Mouse (Mus musculus) stomach, postnatal 0 days (tissue): ENCODE data around the gene Ube2j1. TPM values are rescaled to one million over a fixed set of nuclear protein-coding genes. Genes with fewer than 3 reads are reported as not detected.

Experiments
- ATAC-seq: fragments of 200-750 bp; cut with Nextera tagmentation; 2 replicates; pipeline ENCODE4 v1.8.0; 2017; ENCODE audit not compliant: low FRiP score, low TSS enrichment
- DNase-seq: peaks from one replicate; pipeline ENCODE4 v3.0.0-alpha.2; 2016; ENCODE audit warnings: low spot score
- H3K27ac ChIP-seq: fragments of 300-500 bp; sonication (generic); replicated peaks from 2 replicates; pipeline ENCODE4 v1.5.1; 2014; ENCODE audit warnings: mild to moderate bottlenecking, control low read depth
- H3K27me3 ChIP-seq: fragments of 300-500 bp; sonication (generic); 2 replicates; pipeline ENCODE4 v1.6.1; 2014; ENCODE audit warnings: low read length; ENCODE audit not compliant: control insufficient read depth, insufficient read depth
- H3K36me3 ChIP-seq: fragments of 300-500 bp; sonication (generic); 2 replicates; pipeline ENCODE4 v1.6.1; 2014; ENCODE audit warnings: low read length, mixed read lengths; ENCODE audit not compliant: control insufficient read depth, insufficient read depth
- H3K4me1 ChIP-seq: fragments of 300-500 bp; sonication (generic); replicated peaks from 2 replicates; pipeline ENCODE4 v1.6.1; 2014; ENCODE audit warnings: antibody characterized with exemption; ENCODE audit not compliant: control insufficient read depth, insufficient read depth
- H3K4me2 ChIP-seq: fragments of 300-500 bp; sonication (generic); replicated peaks from 2 replicates; pipeline ENCODE4 v1.6.1; 2014; ENCODE audit warnings: low read depth, mild to moderate bottlenecking, control low read depth, moderate library complexity
- H3K4me3 ChIP-seq: fragments of 300-500 bp; sonication (generic); 2 replicates; pipeline ENCODE4 v1.5.1; 2014; ENCODE audit warnings: low read depth, low read length, control low read depth
- H3K9ac ChIP-seq: fragments of 300-500 bp; sonication (generic); 2 replicates; pipeline ENCODE4 v1.6.1; 2014; ENCODE audit warnings: mild to moderate bottlenecking, low read length, control low read depth, mixed read lengths
- H3K9me3 ChIP-seq: fragments of 300-500 bp; sonication (generic); 2 replicates; pipeline ENCODE4 v1.6.1; 2016; ENCODE audit warnings: low read length; ENCODE audit not compliant: control insufficient read depth
- CTCF ChIP-seq: IDR thresholded peaks from 2 replicates; pipeline ENCODE4 v1.5.1; 2016; ENCODE audit warnings: antibody characterized with exemption, low read depth, mild to moderate bottlenecking, moderate library complexity
- EP300 ChIP-seq: optimal IDR thresholded peaks from 2 replicates; pipeline ENCODE3; 2016; ENCODE audit warnings: antibody characterized with exemption
- WGBS: fragments of 180-500 bp; shearing (Covaris S2); extraction: QIAGEN DNeasy Blood & Tissue Kit; methylation state at CpG from one replicate; pipeline ENCODE4 v1.1.7; 2014; 5-methylcytosine and 5-hydroxymethylcytosine counted together
- polyA plus RNA-seq: library from polyadenylated mRNA; unstranded; fragments of >200 nt; fragmentation: Nextera tagmentation; extraction: Ambion mirVana; gene quantifications from 2 replicates; pipeline ENCODE4 v1.2.1, GENCODE M21; 2015

The Ube2j1 gene
- polyA plus RNA-seq = 35.1 TPM in 2 replicates

GRCm38 (mm10) chr4:33031195-33031960, at the start of gene Ube2j1:
Gene Ube2j1, plus strand, starts transcription at chr4:33031416.
- Histone ChIP-seq H3K9ac (peak within 1 kb of the TSS; percentile 97), H3K4me1 (no peaks in the 10 kb centered on the region), H3K4me2 (peak within 1 kb of the TSS; percentile 77), H3K27me3 (no peaks in the 10 kb centered on the region), H3K4me3 (peak within 1 kb of the TSS; percentile 86), H3K36me3 (no peaks in the 10 kb centered on the region), H3K27ac (peak within 1 kb of the TSS; percentile 99), H3K9me3 (no peaks in the 10 kb centered on the region)
- ATAC-seq = peak; percentile 100
- TF ChIP-seq EP300 = no peak
- no peak for TF ChIP-seq CTCF
- under 1% methylated on average over 94 of the region's 123 CpGs for WGBS
- DNase-seq = peak; percentile 94

- no peaks in the 10 kb centered on the region for H3K4me1 ChIP-seq
These were observed 49.6 kb upstream of the Ube2j1 start for GRCm38 (mm10) chr4:32981617-32982016.

DNA sequence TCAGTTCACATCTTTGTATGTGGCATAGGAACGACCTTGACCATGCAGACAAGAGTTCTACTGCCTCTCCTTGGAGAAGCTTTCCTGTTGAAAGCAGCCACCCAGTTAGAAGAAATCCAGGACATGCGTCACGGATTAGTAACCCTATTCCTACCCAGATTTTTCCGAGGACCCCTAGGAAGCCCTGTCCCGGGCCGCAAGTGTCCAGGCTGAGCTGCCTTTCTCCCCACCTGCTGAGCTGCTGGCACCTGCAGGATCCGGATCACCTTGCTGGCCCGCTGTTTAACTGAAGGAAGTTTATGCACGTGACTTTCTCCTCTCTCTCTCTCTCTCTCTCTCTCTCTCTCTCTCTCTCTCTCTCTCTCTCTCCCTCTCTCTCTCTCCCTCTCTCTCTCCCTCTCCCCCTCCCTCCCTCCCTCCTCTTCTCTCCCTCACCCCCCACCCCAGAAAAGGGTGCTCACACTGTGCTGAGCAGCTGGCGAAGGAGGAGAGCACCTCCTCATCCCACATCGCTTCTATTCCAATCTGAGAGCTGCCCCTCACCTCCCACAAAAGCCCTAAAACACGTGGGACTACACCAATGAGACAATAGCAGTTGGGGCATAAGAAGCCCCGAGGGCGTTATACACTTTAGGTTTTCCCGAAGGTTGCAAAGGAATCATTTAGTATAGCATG, 49.0 kb upstream of the Ube2j1 start:
- 4% methylated on average over 15 of the region's 15 CpGs for WGBS
- DNase-seq = peak; percentile 35
- H3K9ac ChIP-seq = no peak overlapping the region

More at GRCm38 (mm10) chr4:32981617-32982016, 49.6 kb upstream of the Ube2j1 start:
- TF ChIP-seq CTCF (no peak), EP300 (no peak)
- Histone ChIP-seq H3K4me3 (no peak overlapping the region), H3K27ac (no peak overlapping the region), H3K36me3 (no peaks in the 10 kb centered on the region), H3K27me3 (no peaks in the 10 kb centered on the region), H3K9ac (no peak overlapping the region), H3K4me2 (no peak overlapping the region), H3K9me3 (no peaks in the 10 kb centered on the region)
- 26% methylated on average over 5 of the region's 5 CpGs for WGBS
- no peak for ATAC-seq
- no peak for DNase-seq

DNA sequence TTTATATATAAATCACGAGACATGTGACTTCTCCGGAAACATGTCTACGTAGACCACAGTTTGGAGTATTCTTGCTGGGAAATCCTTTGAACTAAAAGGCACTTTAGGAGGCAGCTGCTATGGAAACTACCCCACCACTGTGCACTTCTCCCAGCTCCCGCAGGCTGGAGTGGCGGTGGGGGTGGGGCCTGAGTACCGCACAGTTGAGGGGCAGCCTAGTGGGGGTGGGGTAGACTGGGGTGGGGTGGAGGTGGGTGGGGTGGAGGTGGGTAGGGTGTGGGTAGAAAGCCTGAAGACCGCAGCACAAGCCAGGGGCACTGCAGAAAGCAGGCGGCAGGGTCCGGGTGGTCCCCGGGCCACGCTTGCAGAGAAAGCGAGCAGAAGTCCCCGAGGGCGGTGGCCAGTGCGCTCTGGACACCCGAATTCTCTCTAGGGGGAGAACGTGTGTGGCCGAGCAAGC, 48.5 kb upstream of the Ube2j1 start, which contains the start of gene Rragd:
Gene Rragd, plus strand, starts transcription at position 322 of the 460 bp plus-strand sequence.
- Histone ChIP-seq H3K27me3 (no peaks in the 10 kb centered on the region), H3K4me3 (peak within 1 kb of the TSS; percentile 70), H3K9ac (peak within 1 kb of the TSS; percentile 61), H3K27ac (no peak within 1 kb of the TSS), H3K36me3 (no peaks in the 10 kb centered on the region), H3K4me2 (peak within 1 kb of the TSS; percentile 100), H3K4me1 (no peaks in the 10 kb centered on the region), H3K9me3 (no peaks in the 10 kb centered on the region)
- under 1% methylated on average over 18 of the region's 18 CpGs for WGBS
- TF ChIP-seq EP300 (no peak), CTCF (no peak)
- ATAC-seq = peak; percentile 62
- no peak for DNase-seq

More for the DNA sequence above, 49.0 kb upstream of the Ube2j1 start:
- TF ChIP-seq CTCF = no peak
- no peak for TF ChIP-seq EP300
- H3K27me3 ChIP-seq = no peaks in the 10 kb centered on the region
- peak; percentile 24; the same call in 1 of the 2 replicates for ATAC-seq
- no peaks in the 10 kb centered on the region for H3K9me3 ChIP-seq
- peak overlapping the region; percentile 70 for H3K4me3 ChIP-seq
- peak overlapping the region; percentile 100 for H3K4me2 ChIP-seq
- H3K36me3 ChIP-seq = no peaks in the 10 kb centered on the region
- no peak overlapping the region for H3K27ac ChIP-seq
- H3K4me1 ChIP-seq = no peaks in the 10 kb centered on the region

DNA sequence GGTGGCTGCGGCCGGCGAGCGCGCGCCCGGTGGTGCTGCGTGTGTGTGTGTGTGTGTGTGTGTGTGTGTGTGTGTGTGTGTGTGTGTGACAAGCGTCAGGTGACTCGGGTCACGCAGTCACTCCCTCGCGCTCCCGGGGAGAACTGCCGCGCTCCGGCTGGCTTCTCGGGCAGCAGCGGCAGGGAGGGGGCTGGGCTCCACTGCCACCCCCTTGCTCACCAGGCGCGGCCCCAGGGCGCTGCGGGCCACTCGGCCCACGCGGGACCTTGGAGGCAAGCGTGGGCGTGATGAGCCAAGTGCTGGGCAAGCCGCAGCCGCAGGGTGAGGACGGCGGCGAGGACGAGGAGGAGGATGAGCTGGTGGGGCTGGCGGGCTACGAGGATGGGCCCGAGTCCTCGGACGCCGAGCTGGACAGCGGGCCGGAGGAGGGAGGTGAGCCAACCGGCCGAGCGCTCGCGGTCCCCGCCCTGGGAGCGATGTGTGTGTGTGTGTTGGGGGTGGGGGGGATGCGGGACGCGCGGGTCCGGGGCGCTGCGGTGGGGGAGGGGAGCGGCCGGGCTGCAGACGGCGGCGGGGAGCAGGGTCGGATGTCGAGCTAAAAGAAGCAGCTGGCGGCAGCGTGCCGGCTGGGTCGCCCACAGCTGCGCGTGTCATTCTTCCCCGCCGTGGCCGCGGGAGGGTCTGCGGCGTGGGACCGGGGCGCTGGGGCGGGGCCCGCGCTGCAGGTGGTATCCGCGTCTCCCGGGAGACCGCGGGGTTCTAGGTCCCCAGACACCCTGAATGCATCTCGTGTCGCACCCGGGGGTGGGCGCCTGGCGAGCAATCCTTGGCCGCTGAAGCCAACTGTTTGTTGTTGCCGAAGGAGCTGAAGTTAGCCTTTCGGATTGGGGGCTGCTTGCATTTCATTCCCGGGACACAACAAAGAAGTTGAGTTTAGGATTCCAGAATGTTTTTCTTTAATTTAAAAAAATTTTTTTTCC, 47.8 kb upstream of the Ube2j1 start:
- peak; percentile 70 for DNase-seq
- H3K9me3 ChIP-seq = no peaks in the 10 kb centered on the region
- no peaks in the 10 kb centered on the region for H3K4me1 ChIP-seq
- TF ChIP-seq CTCF (no peak), EP300 (no peak)
- 1% methylated on average over 76 of the region's 94 CpGs for WGBS
- no peaks in the 10 kb centered on the region for H3K36me3 ChIP-seq
- H3K27ac ChIP-seq = no peak overlapping the region
- no peaks in the 10 kb centered on the region for H3K27me3 ChIP-seq
- peak overlapping the region; percentile 100 for H3K4me2 ChIP-seq
- H3K9ac ChIP-seq = peak overlapping the region; percentile 61
- ATAC-seq = peak; percentile 87
- H3K4me3 ChIP-seq = peak overlapping the region; percentile 70
